ENCODE assay signal across 18 mouse cellular contexts in genomic region chr13:52617096-52617714, GRCm38 (mm10). TPM values are rescaled to one million over a fixed set of nuclear protein-coding genes. Genes with fewer than 3 reads are reported as not detected.
DNase-seq lines count a peak whose midpoint lies in the region; ATAC-seq and TF ChIP-seq lines count a peak whose summit lies in the region.
"Had no signal": no experiment of that assay in that cellular context is flagged by ENCODE, and none has a peak within 500 bp of the region (broad histone marks: within the 10 kb centered on the region; RNA-seq: fewer than 3 reads in every experiment).

No protein-coding gene starts in this region.

- no peak overlapping the region for H3K4me3 ChIP-seq in spleen, adult 2 months (ENCODE audit: extremely low read depth, insufficient read depth, insufficient read length)
- H3K4me3 ChIP-seq in liver, postnatal 0 days (ENCODE audit: low read depth, low read length) = no peak overlapping the region
- no peak overlapping the region for H3K4me3 ChIP-seq in gastrocnemius, adult 2 months
- H3K4me3 ChIP-seq: embryonic facial prominence, embryonic 13.5 days; heart, embryonic 13.5 days had no signal

- peak overlapping the region; percentile 5; the same call in 1 of the 2 replicates for H3K27ac ChIP-seq in spleen, adult 2 months (ENCODE audit: insufficient read depth, low read length)
- no peak overlapping the region for H3K27ac ChIP-seq in liver, postnatal 0 days (ENCODE audit: low read depth)
- H3K27ac ChIP-seq in gastrocnemius, adult 2 months = no peak overlapping the region
- H3K27ac ChIP-seq: embryonic facial prominence, embryonic 13.5 days; heart, embryonic 13.5 days; macrophage had no signal

- peaks cover 34% of the 10 kb centered on the region for H3K36me3 ChIP-seq in spleen, adult 2 months (ENCODE audit: control insufficient read depth, insufficient read depth, low read length)
- H3K36me3 ChIP-seq in liver, postnatal 0 days (replicated peaks; ENCODE audit: insufficient read depth, low read length) = peaks cover 22% of the 10 kb centered on the region
- H3K36me3 ChIP-seq: embryonic facial prominence, embryonic 13.5 days had no signal

- ATAC-seq in CD4-positive, CD25-positive, alpha-beta regulatory T cell, adult 4 months = no peak
- peak; percentile 70 for ATAC-seq in liver, postnatal 0 days
- ATAC-seq: Patski had no signal

- H3K9me3 ChIP-seq in liver, postnatal 0 days (ENCODE audit: low read length) = no peaks in the 10 kb centered on the region
- H3K9me3 ChIP-seq: embryonic facial prominence, embryonic 13.5 days; heart, embryonic 13.5 days had no signal

- 37% methylated on average over 11 of the region's 11 CpGs for WGBS in spleen, adult 2 months
- 57% methylated on average over 11 of the region's 11 CpGs for WGBS in liver, postnatal 0 days (ENCODE audit: insufficient replicate concordance)

- no peaks in the 10 kb centered on the region for H3K27me3 ChIP-seq in spleen, adult 2 months (ENCODE audit: control insufficient read depth, insufficient read depth, low read length)
- no peaks in the 10 kb centered on the region for H3K27me3 ChIP-seq in liver, postnatal 0 days (ENCODE audit: insufficient read depth, low read length)
- H3K27me3 ChIP-seq: embryonic facial prominence, embryonic 13.5 days; heart, embryonic 13.5 days had no signal

- peak; percentile 20 for DNase-seq in CD4-positive, CD25-positive, alpha-beta regulatory T cell, adult 2 months (ENCODE audit: low read depth, low spot score)
- DNase-seq in spleen, adult 2 months (ENCODE audit: low read depth in 1 of 2, low spot score in 2 of 2) = no peak
- no peak for DNase-seq in spleen, adult 18-20 months
- no peak for DNase-seq in liver, postnatal 0 days
- DNase-seq in gastrocnemius, adult 2 months = no peak
- DNase-seq in ovary, adult 18-20 months (ENCODE audit: low spot score) = no peak
- no peak for DNase-seq in embryo, embryonic 9.5 days (ENCODE audit: extremely low spot score)
- DNase-seq: cerebellum, adult 18-20 months; gastrocnemius, postnatal 14 days; kidney, postnatal 36 days; layer of hippocampus, postnatal 36 days; left cerebral cortex, postnatal 4 days; lung, adult 2 months had no signal

- H3K4me1 ChIP-seq in spleen, adult 2 months (ENCODE audit: control insufficient read depth, insufficient read depth, insufficient read length) = peaks cover 13% of the 10 kb centered on the region; the same call in 1 of the 2 replicates
- H3K4me1 ChIP-seq in liver, postnatal 0 days (ENCODE audit: insufficient read depth) = peaks cover 18% of the 10 kb centered on the region; the same call in 1 of the 2 replicates
- H3K4me1 ChIP-seq: embryonic facial prominence, embryonic 13.5 days had no signal

- H3K4me2 ChIP-seq in liver, postnatal 0 days (ENCODE audit: low read depth, low read length) = no peak overlapping the region
- H3K4me2 ChIP-seq: embryonic facial prominence, embryonic 13.5 days; heart, embryonic 13.5 days had no signal

- no peak overlapping the region for H3K9ac ChIP-seq in liver, postnatal 0 days (replicated peaks)
- H3K9ac ChIP-seq: embryonic facial prominence, embryonic 13.5 days; heart, embryonic 13.5 days had no signal

- TF ChIP-seq POLR2A in spleen, adult 2 months (IDR thresholded peaks at IDR 0.05; ENCODE audit: low read depth, low read length) = no peak

- intact Hi-C loops in gastrocnemius, adult 2 months (cut with DNase I) = no loop called here

- no peak for TF ChIP-seq CTCF in spleen, adult 2 months (IDR thresholded peaks at IDR 0.05; ENCODE audit: extremely low read depth, insufficient read depth, insufficient read length, insufficient replicate concordance)
- no peak for TF ChIP-seq CTCF in liver, postnatal 0 days (IDR thresholded peaks at IDR 0.05; ENCODE audit: low read depth)
- TF ChIP-seq CTCF in gastrocnemius, adult 2 months (IDR thresholded peaks at IDR 0.05) = no peak

- peak; percentile 77 for TF ChIP-seq EP300 in liver, postnatal 0 days (IDR thresholded peaks at IDR 0.05; ENCODE audit: low read depth)

RNA-seq across cellular contexts. Expression of gene Syk, which starts 34.2 kb away (rescaled TPM):
- 1 to 10 TPM in 1 of 2 experiments, under 1 TPM in 1; 0.20 to 2.4 TPM for polyA plus RNA-seq in CD4-positive, CD25-positive, alpha-beta regulatory T cell, adult 4 months (2017; shearing (Covaris generic))
- 119 and 126 TPM in 2 replicates for polyA plus RNA-seq in spleen, adult 2 months (2012; rRNA removed)
- polyA plus RNA-seq in liver, postnatal 0 days (2015; fragmentation: Nextera tagmentation; extraction: Ambion mirVana) = 6.0 and 6.8 TPM in 2 replicates
- total RNA-seq in gastrocnemius, adult 2 months (2021) = 1 to 10 TPM; 1.9 to 2.2 TPM
- polyA plus RNA-seq: Patski had no signal

Comparison
In these comparisons a context has a peak if more than half of its experiments do, and no peak if none do; other contexts are left out.
1. RNA of gene Syk, which starts 34.2 kb away (polyA plus RNA-seq): 119 to 126 TPM in spleen, adult 2 months; 6.0 to 6.8 TPM in liver, postnatal 0 days and 0.20 to 2.4 TPM in CD4-positive, CD25-positive, alpha-beta regulatory T cell, adult 4 months; every median in the first group is over 10 times any median in the second.